Mouse (Mus musculus) bone marrow macrophage, adult 2 months (primary cell): Measurements from ENCODE around the gene Uaca.

ENCODE experiments used
- CTCF ChIP-seq: IDR thresholded peaks from 2 replicates; pipeline ENCODE4 v1.5.1; 2012; ENCODE audit warnings: low read depth, mild to moderate bottlenecking, low read length, moderate library complexity
- POLR2A ChIP-seq: IDR thresholded peaks from 2 replicates; pipeline ENCODE4 v1.6.1; 2012; ENCODE audit warnings: mild to moderate bottlenecking, low read depth, low read length, borderline replicate concordance

- TF ChIP-seq CTCF (no peak), POLR2A (no peak)
These were observed 20.6 kb upstream of the Uaca start for GRCm38 (mm10) chr9:60773713-60774112.
